Mouse (Mus musculus) liver, embryonic 14.5 days (tissue): Measurements from ENCODE around the gene Spout1. TPM values are rescaled to one million over a fixed set of nuclear protein-coding genes. Genes with fewer than 3 reads are reported as not detected.

Experiments
- ATAC-seq: fragments of 200-750 bp; cut with Nextera tagmentation; 2 replicates; pipeline ENCODE4 v1.8.0; 2017; ENCODE audit warnings: moderate number of reproducible peaks, mild to moderate bottlenecking, moderate library complexity; ENCODE audit not compliant: insufficient read depth
- DNase-seq, 3 experiments: peaks; one replicate each; pipeline ENCODE4 v3.0.0-alpha.2; 2012 to 2013; ENCODE audit warnings: low read depth in 3 of 3, low spot score in 3 of 3
- H3K27ac ChIP-seq: fragments of 300-500 bp; sonication (generic); 2 replicates; pipeline ENCODE4 v1.5.1; 2014; ENCODE audit warnings: moderate library complexity, mild to moderate bottlenecking, control low read depth, inconsistent platforms
- H3K27me3 ChIP-seq: fragments of 300-500 bp; sonication (generic); 2 replicates; pipeline ENCODE4 v1.6.1; 2014; ENCODE audit warnings: mild to moderate bottlenecking, low read length, moderate library complexity; ENCODE audit not compliant: control insufficient read depth, insufficient read depth
- H3K36me3 ChIP-seq: fragments of 300-500 bp; sonication (generic); replicated peaks from 2 replicates; pipeline ENCODE4 v1.6.1; 2014; ENCODE audit warnings: low read depth; ENCODE audit not compliant: control insufficient read depth, insufficient read depth
- H3K4me1 ChIP-seq, 2 experiments: fragments of 200-500 bp in 1 of 2; fragments of 300-500 bp in 1 of 2; sonication (generic) in 1 of 2; replicated peaks; 2 replicates each; pipeline ENCODE4 v1.6.1; 2012 to 2014; ENCODE audit warnings: antibody characterized with exemption in 1 of 2, inconsistent platforms in 1 of 2, low read length in 1 of 2; ENCODE audit not compliant: control insufficient read depth in 2 of 2, insufficient read depth in 2 of 2
- H3K4me2 ChIP-seq: fragments of 300-500 bp; sonication (generic); 2 replicates; pipeline ENCODE4 v1.6.1; 2014; ENCODE audit warnings: low read depth, mild to moderate bottlenecking, control low read depth, moderate library complexity
- H3K4me3 ChIP-seq, 2 experiments: fragments of 200-500 bp in 1 of 2; fragments of 300-500 bp in 1 of 2; sonication (generic) in 1 of 2; 2 replicates each; pipeline ENCODE4 v1.5.1; 2012 to 2014; ENCODE audit warnings: low read depth in 2 of 2, low read length in 2 of 2, mild to moderate bottlenecking in 2 of 2, control low read depth in 1 of 2, inconsistent platforms in 1 of 2, moderate library complexity in 1 of 2; ENCODE audit not compliant: insufficient read depth in 1 of 2
- H3K9ac ChIP-seq: fragments of 300-500 bp; sonication (generic); replicated peaks from 2 replicates; pipeline ENCODE4 v1.6.1; 2014; ENCODE audit warnings: mild to moderate bottlenecking, control low read depth, moderate library complexity
- H3K9me3 ChIP-seq: fragments of 300-500 bp; sonication (generic); 2 replicates; pipeline ENCODE4 v1.6.1; 2016; ENCODE audit warnings: low read length, mixed read lengths; ENCODE audit not compliant: control insufficient read depth
- CTCF ChIP-seq: IDR thresholded peaks from 2 replicates; pipeline ENCODE4 v1.5.1; 2016; ENCODE audit warnings: antibody characterized with exemption, low read depth, control low read depth
- EP300 ChIP-seq: IDR thresholded peaks from 2 replicates; pipeline ENCODE4 v1.6.1; 2016; ENCODE audit warnings: antibody characterized with exemption, low read depth
- WGBS: fragments of 180-500 bp; shearing (Covaris S2); extraction: QIAGEN DNeasy Blood & Tissue Kit; methylation state at CpG from one replicate; pipeline ENCODE4 v1.1.7; 2014; ENCODE audit not compliant: insufficient replicate concordance; 5-methylcytosine and 5-hydroxymethylcytosine counted together
- polyA plus RNA-seq, 2 experiments: library from polyadenylated mRNA; depleted of rRNA in 1 of 2; stranded (reverse) in 1 of 2; unstranded in 1 of 2; fragments of >200 nt; fragmentation: Nextera tagmentation in 1 of 2; extraction: Ambion mirVana in 1 of 2; gene quantifications; 2 replicates each; pipeline versions ENCODE4 v1.2.1 to v1.2.3; 2012 to 2014

Gene Spout1
- polyA plus RNA-seq, 2 experiments: 18.7 to 20.3 TPM

- ATAC-seq: no peak
- Histone ChIP-seq H3K27me3 (no peaks in the 10 kb centered on the region), H3K4me3 (no peak overlapping the region), H3K9ac (no peak overlapping the region), H3K4me1 (peaks cover 0 to 4% of the 10 kb centered on the region in 2 experiments; a peak in 1 of 4 replicates), H3K27ac (no peak overlapping the region), H3K9me3 (no peaks in the 10 kb centered on the region), H3K36me3 (no peaks in the 10 kb centered on the region), H3K4me2 (no peak overlapping the region)
- WGBS: 50% methylated on average over 4 of the region's 4 CpGs
- no peak for TF ChIP-seq CTCF
- no peak for TF ChIP-seq EP300
- DNase-seq: no peak
These were observed 33.9 kb upstream of the Spout1 start for GRCm38 (mm10) chr2:30212169-30212545.

- no peak for TF ChIP-seq EP300
- TF ChIP-seq CTCF: no peak
- Histone ChIP-seq H3K4me2 (no peak overlapping the region), H3K9me3 (no peaks in the 10 kb centered on the region), H3K4me1 (peaks cover 0 to 5% of the 10 kb centered on the region in 2 experiments; a peak in 2 of 4 replicates), H3K27ac (no peak overlapping the region), H3K36me3 (no peaks in the 10 kb centered on the region), H3K27me3 (no peaks in the 10 kb centered on the region), H3K9ac (no peak overlapping the region), H3K4me3 (no peak overlapping the region)
- no peak for DNase-seq
- ATAC-seq: peak; percentile 26; the same call in 1 of the 2 replicates
- WGBS: 50% methylated on average over 6 of the region's 6 CpGs
These were observed 33.3 kb upstream of the Spout1 start for GRCm38 (mm10) chr2:30211408-30212168.

- peaks cover 3 to 16% of the 10 kb centered on the region in 2 experiments; a peak in 3 of 4 replicates for H3K4me1 ChIP-seq
- no peak overlapping the region for H3K4me3 ChIP-seq
- no peaks in the 10 kb centered on the region for H3K27me3 ChIP-seq
- no peak overlapping the region for H3K9ac ChIP-seq
- DNase-seq (no peak), ATAC-seq (no peak)
- no peaks in the 10 kb centered on the region for H3K36me3 ChIP-seq
- TF ChIP-seq CTCF (no peak), EP300 (no peak)
- H3K9me3 ChIP-seq: no peaks in the 10 kb centered on the region
- no peak overlapping the region for H3K27ac ChIP-seq
- WGBS: 66% methylated on average over 5 of the region's 5 CpGs
- H3K4me2 ChIP-seq: no peak overlapping the region
These were observed 29.6 kb upstream of the Spout1 start for GRCm38 (mm10) chr2:30207886-30208285.

GRCm38 (mm10) chr2:30207401-30207800 lies 29.1 kb upstream of the Spout1 start:
- ATAC-seq (no peak), DNase-seq (no peak)
- Histone ChIP-seq H3K4me3 (no peak overlapping the region), H3K36me3 (no peaks in the 10 kb centered on the region), H3K4me2 (no peak overlapping the region), H3K27me3 (no peaks in the 10 kb centered on the region), H3K4me1 (peaks cover 3 to 13% of the 10 kb centered on the region in 2 experiments; a peak in 3 of 4 replicates), H3K27ac (no peak overlapping the region), H3K9ac (no peak overlapping the region), H3K9me3 (no peaks in the 10 kb centered on the region)
- WGBS: 68% methylated on average over 4 of the region's 4 CpGs
- TF ChIP-seq CTCF (no peak), EP300 (no peak)

GRCm38 (mm10) chr2:30205629-30206357 lies 27.5 kb upstream of the Spout1 start, which contains the start of gene Kyat1:
Kyat1 (minus strand) TSS chr2:30205847.
- no peak for TF ChIP-seq CTCF
- TF ChIP-seq EP300: no peak
- no peaks in the 10 kb centered on the region for H3K36me3 ChIP-seq
- H3K9ac ChIP-seq: peak within 1 kb of the TSS; percentile 74
- WGBS: under 1% methylated on average over 44 of the region's 44 CpGs
- H3K4me1 ChIP-seq: peaks cover 3 to 15% of the 10 kb centered on the region in 2 experiments; a peak in 3 of 4 replicates
- H3K4me2 ChIP-seq: peak within 1 kb of the TSS; percentile 98
- no peaks in the 10 kb centered on the region for H3K27me3 ChIP-seq
- peak; percentile 89 for ATAC-seq
- peak within 1 kb of the TSS; percentile 60 for H3K27ac ChIP-seq
- peak; percentile 88 to 90 (median 89) for DNase-seq
- H3K4me3 ChIP-seq: peak within 1 kb of the TSS; percentile 81
- H3K9me3 ChIP-seq: no peaks in the 10 kb centered on the region
